ENCODE assay signal across 8 mouse cellular contexts in genomic region chr11:54860256-54861038, GRCm38 (mm10). TPM values are rescaled to one million over a fixed set of nuclear protein-coding genes. Genes with fewer than 3 reads are reported as not detected.
A peak's percentile ranks its signal among the peaks of the same experiment; 100 is the strongest.
DNase-seq lines count a peak whose midpoint lies in the region; ATAC-seq and TF ChIP-seq lines count a peak whose summit lies in the region.

Gene Lyrm7, minus strand, starts transcription at chr11:54860916.

- peaks cover 19% of the 10 kb centered on the region for H3K4me1 ChIP-seq in hindbrain, embryonic 10.5 days (replicated peaks)
- no peaks in the 10 kb centered on the region for H3K4me1 ChIP-seq in lung, postnatal 0 days (ENCODE audit: insufficient read depth, low read depth, low read length)

- H3K9ac ChIP-seq in lung, postnatal 0 days (replicated peaks; ENCODE audit: low read depth): peak within 1 kb of the TSS; percentile 65

- peak within 1 kb of the TSS; percentile 91 for H3K27ac ChIP-seq in hindbrain, embryonic 10.5 days
- peak within 1 kb of the TSS; percentile 89 for H3K27ac ChIP-seq in lung, postnatal 0 days (ENCODE audit: low read length)

- H3K36me3 ChIP-seq in hindbrain, embryonic 10.5 days: no peaks in the 10 kb centered on the region
- H3K36me3 ChIP-seq in lung, postnatal 0 days (ENCODE audit: insufficient read depth, low read length): no peaks in the 10 kb centered on the region

- H3K4me3 ChIP-seq in hindbrain, embryonic 10.5 days: peak within 1 kb of the TSS; percentile 72
- H3K4me3 ChIP-seq in lung, postnatal 0 days (ENCODE audit: low read depth, low read length): peak within 1 kb of the TSS; percentile 61

- ATAC-seq in frontal cortex, adult (ENCODE audit: low TSS enrichment): peak; percentile 97
- ATAC-seq in lung, postnatal 0 days: peak; percentile 98

- H3K9me3 ChIP-seq in hindbrain, embryonic 10.5 days: no peaks in the 10 kb centered on the region
- no peaks in the 10 kb centered on the region for H3K9me3 ChIP-seq in lung, postnatal 0 days (ENCODE audit: low read length)

- no peaks in the 10 kb centered on the region for H3K27me3 ChIP-seq in hindbrain, embryonic 10.5 days (ENCODE audit: insufficient read depth, poor library complexity, severe bottlenecking)
- H3K27me3 ChIP-seq in lung, postnatal 0 days (replicated peaks; ENCODE audit: insufficient read depth, low read length): no peaks in the 10 kb centered on the region

- TF ChIP-seq EP300 in lung, postnatal 0 days (IDR thresholded peaks at IDR 0.05): peak; percentile 85

- peak; percentile 100 for DNase-seq in MN1 (ENCODE audit: low spot score)
- DNase-seq in cerebellum, adult 9-10 months: peak; percentile 99
- peak; percentile 97 for DNase-seq in hindbrain, embryonic 10.5 days (ENCODE audit: low spot score)
- DNase-seq in layer of hippocampus, adult 9-11 months: peak; percentile 99
- DNase-seq in lung, postnatal 0 days (ENCODE audit: low spot score): peak; percentile 99
- peak; percentile 91 for DNase-seq in ovary, postnatal 14 days (ENCODE audit: low spot score)
- DNase-seq in thymus, postnatal 14 days: peak; percentile 96

- under 1% methylated on average over 42 of the region's 42 CpGs for WGBS in hindbrain, embryonic 10.5 days
- WGBS in lung, postnatal 0 days: under 1% methylated on average over 42 of the region's 42 CpGs

- peak within 1 kb of the TSS; percentile 70 for H3K4me2 ChIP-seq in lung, postnatal 0 days (replicated peaks; ENCODE audit: low read depth, low read length)

- TF ChIP-seq CTCF in lung, postnatal 0 days (IDR thresholded peaks at IDR 0.05): peak; percentile 43

RNA-seq across cellular contexts. Expression of gene Lyrm7, which starts in this region (rescaled TPM):
- polyA plus RNA-seq in hindbrain, embryonic 10.5 days (2016; fragmentation: Nextera tagmentation; extraction: Ambion mirVana): 3.0 and 5.2 TPM in 2 replicates
- 2.3 and 3.1 TPM in 2 replicates for polyA plus RNA-seq in lung, postnatal 0 days (2015; fragmentation: Nextera tagmentation; extraction: Ambion mirVana)

Comparison
In these comparisons a context has a peak if more than half of its experiments do, and no peak if none do; other contexts are left out.
1. Peak in every context shown above with its lines: DNase-seq, ATAC-seq, H3K4me3 ChIP-seq and H3K27ac ChIP-seq.